Mouse (Mus musculus) intestine, embryonic 15.5 days (tissue): Measurements from ENCODE around the gene Ahnak2. TPM values are rescaled to one million over a fixed set of nuclear protein-coding genes. Genes with fewer than 3 reads are reported as not detected.
A peak's percentile ranks its signal among the peaks of the same experiment; 100 is the strongest.

ENCODE experiments used
- ATAC-seq: fragments of 200-750 bp; cut with Nextera tagmentation; 2 replicates; pipeline ENCODE4 v1.8.0; 2017; ENCODE audit warnings: moderate TSS enrichment, moderate library complexity
- H3K27ac ChIP-seq: fragments of 300-500 bp; sonication (generic); 2 replicates; pipeline ENCODE4 v1.5.1; 2015; ENCODE audit warnings: mild to moderate bottlenecking, inconsistent platforms
- H3K27me3 ChIP-seq: fragments of 300-500 bp; sonication (generic); replicated peaks from 2 replicates; pipeline ENCODE4 v1.6.1; 2015; ENCODE audit warnings: inconsistent platforms
- H3K36me3 ChIP-seq: fragments of 300-500 bp; sonication (generic); 2 replicates; pipeline ENCODE4 v1.6.1; 2015; ENCODE audit warnings: inconsistent platforms
- H3K4me1 ChIP-seq: fragments of 300-500 bp; sonication (generic); replicated peaks from 2 replicates; pipeline ENCODE4 v1.6.1; 2015; ENCODE audit warnings: inconsistent platforms
- H3K4me2 ChIP-seq: fragments of 300-500 bp; sonication (generic); replicated peaks from 2 replicates; pipeline ENCODE4 v1.6.1; 2015; ENCODE audit warnings: mild to moderate bottlenecking, inconsistent platforms
- H3K4me3 ChIP-seq: fragments of 300-500 bp; sonication (generic); replicated peaks from 2 replicates; pipeline ENCODE4 v1.5.1; 2015; ENCODE audit warnings: inconsistent platforms
- H3K9ac ChIP-seq: fragments of 300-500 bp; sonication (generic); 2 replicates; pipeline ENCODE4 v1.6.1; 2015; ENCODE audit warnings: inconsistent platforms
- H3K9me3 ChIP-seq: fragments of 300-500 bp; sonication (generic); 2 replicates; pipeline ENCODE4 v1.6.1; 2016; ENCODE audit warnings: inconsistent platforms
- WGBS: fragments of 180-500 bp; shearing (Covaris S2); methylation state at CpG from one replicate; pipeline ENCODE4 v1.1.7; 2015; 5-methylcytosine and 5-hydroxymethylcytosine counted together
- polyA plus RNA-seq: library from polyadenylated mRNA; unstranded; fragments of >200 nt; fragmentation: Nextera tagmentation; extraction: Ambion mirVana; gene quantifications from 2 replicates; pipeline ENCODE4 v1.2.1, GENCODE M21; 2015

Gene Ahnak2
- polyA plus RNA-seq, 1 experiment from 2014 or later: 3.0 TPM

GRCm38 (mm10) chr12:112832411-112832810, 30.0 kb upstream of the Ahnak2 start:
- Histone ChIP-seq H3K27ac (no peak overlapping the region), H3K9me3 (no peaks in the 10 kb centered on the region), H3K27me3 (no peaks in the 10 kb centered on the region), H3K4me2 (no peak overlapping the region), H3K4me1 (peaks cover 12% of the 10 kb centered on the region), H3K4me3 (no peak overlapping the region), H3K36me3 (peaks cover 5% of the 10 kb centered on the region), H3K9ac (no peak overlapping the region)
- WGBS: 94% methylated on average over 5 of the region's 5 CpGs
- ATAC-seq: no peak

- Histone ChIP-seq H3K27me3 (no peaks in the 10 kb centered on the region), H3K9me3 (no peaks in the 10 kb centered on the region), H3K4me3 (peak overlapping the region; percentile 84), H3K4me1 (peaks cover 24% of the 10 kb centered on the region), H3K4me2 (peak overlapping the region; percentile 70), H3K27ac (no peak overlapping the region), H3K36me3 (peaks cover 8% of the 10 kb centered on the region), H3K9ac (peak overlapping the region; percentile 65)
- WGBS: 83% methylated on average over 3 of the region's 3 CpGs
- no peak for ATAC-seq
Observed at GRCm38 (mm10) chr12:112830570-112830969, 28.1 kb upstream of the Ahnak2 start.

DNA sequence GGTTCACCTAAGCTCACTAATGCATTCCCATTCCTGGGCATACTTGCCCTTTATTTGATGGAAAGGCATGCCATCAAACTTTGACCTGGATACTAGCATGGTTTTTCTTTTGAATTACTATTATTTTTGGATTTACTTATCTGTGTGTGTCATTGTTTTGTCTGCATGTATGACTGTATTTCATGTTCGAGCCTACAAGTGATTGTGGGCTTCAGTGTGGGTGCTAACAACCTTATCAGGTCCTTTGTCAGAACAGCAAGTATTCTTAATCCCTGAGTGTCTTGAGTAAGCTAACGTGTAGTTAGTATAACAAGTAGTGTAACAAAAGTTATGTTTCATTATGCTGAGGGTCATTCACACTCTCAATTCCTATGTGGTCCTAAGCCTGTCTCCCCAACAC, 27.7 kb upstream of the Ahnak2 start:
- H3K4me1 ChIP-seq: peaks cover 25% of the 10 kb centered on the region
- ATAC-seq: 0 out of 2 replicates have a peak, but pooled peaks have one; percentile 3

GRCm38 (mm10) chr12:112829244-112829864, 26.9 kb upstream of the Ahnak2 start, which contains the start of gene Cdca4:
Cdca4 (minus strand) TSS chr12:112829423.
- H3K27ac ChIP-seq: peak within 1 kb of the TSS; percentile 93
- H3K27me3 ChIP-seq: no peaks in the 10 kb centered on the region
- H3K9me3 ChIP-seq: no peaks in the 10 kb centered on the region
- peak; percentile 98 for ATAC-seq
- peak within 1 kb of the TSS; percentile 84 for H3K4me3 ChIP-seq
- H3K36me3 ChIP-seq: peaks cover 8% of the 10 kb centered on the region
- under 1% methylated on average over 65 of the region's 72 CpGs for WGBS
- peak within 1 kb of the TSS; percentile 95 for H3K9ac ChIP-seq
- H3K4me2 ChIP-seq: peak within 1 kb of the TSS; percentile 72
- peaks cover 33% of the 10 kb centered on the region for H3K4me1 ChIP-seq

More for the DNA sequence above, 27.7 kb upstream of the Ahnak2 start:
- Histone ChIP-seq H3K27ac (peak overlapping the region; percentile 93; the same call in 1 of the 2 replicates), H3K9ac (peak overlapping the region; percentile 65), H3K36me3 (peaks cover 8% of the 10 kb centered on the region), H3K4me2 (peak overlapping the region; percentile 70), H3K27me3 (no peaks in the 10 kb centered on the region), H3K4me3 (peak overlapping the region; percentile 84), H3K9me3 (no peaks in the 10 kb centered on the region)
- 29% methylated on average over 2 of the region's 2 CpGs for WGBS

DNA sequence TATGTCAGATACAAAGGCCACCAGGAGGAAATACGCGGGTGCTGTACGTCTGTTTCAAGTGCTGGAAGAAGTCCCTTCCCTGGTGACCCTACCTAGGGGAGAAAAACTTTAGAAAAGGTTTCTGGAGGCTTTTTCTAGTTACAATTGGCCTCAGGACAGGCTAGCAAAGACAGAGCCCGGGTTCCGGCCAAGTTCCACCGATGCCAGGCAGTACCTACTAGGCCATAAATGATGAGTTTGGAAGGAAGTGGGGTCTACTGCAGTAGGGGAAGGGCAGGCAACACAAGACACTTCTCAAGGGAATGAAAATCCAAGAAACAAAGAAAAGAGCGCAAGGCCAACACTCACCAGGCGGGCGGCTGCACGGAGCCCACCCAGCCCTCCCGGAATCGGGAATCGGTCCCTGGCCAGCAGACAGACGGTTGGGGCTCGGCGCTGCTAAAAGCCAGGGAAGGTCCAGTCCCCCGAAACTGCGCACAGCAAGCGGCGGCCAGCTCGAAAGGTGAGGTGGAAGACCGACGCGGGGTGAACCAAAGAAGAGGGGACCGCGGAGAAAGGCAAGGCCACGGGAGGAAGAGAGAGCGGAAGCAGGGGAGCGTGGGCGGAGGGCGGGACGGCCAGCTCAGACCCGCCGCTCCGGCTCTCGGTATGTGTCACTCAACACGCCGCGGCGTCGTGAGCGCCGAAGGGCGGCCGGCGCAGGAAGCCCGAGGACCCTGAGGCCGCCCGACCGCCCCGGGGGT, 26.2 kb upstream of the Ahnak2 start:
- Histone ChIP-seq H3K27me3 (no peaks in the 10 kb centered on the region), H3K4me3 (peak overlapping the region; percentile 84), H3K4me1 (peaks cover 39% of the 10 kb centered on the region), H3K27ac (peak overlapping the region; percentile 93), H3K4me2 (peak overlapping the region; percentile 72), H3K9ac (peak overlapping the region; percentile 95), H3K9me3 (no peaks in the 10 kb centered on the region), H3K36me3 (peaks cover 8% of the 10 kb centered on the region)
- under 1% methylated on average over 51 of the region's 51 CpGs for WGBS
- peak; percentile 88 for ATAC-seq

DNA sequence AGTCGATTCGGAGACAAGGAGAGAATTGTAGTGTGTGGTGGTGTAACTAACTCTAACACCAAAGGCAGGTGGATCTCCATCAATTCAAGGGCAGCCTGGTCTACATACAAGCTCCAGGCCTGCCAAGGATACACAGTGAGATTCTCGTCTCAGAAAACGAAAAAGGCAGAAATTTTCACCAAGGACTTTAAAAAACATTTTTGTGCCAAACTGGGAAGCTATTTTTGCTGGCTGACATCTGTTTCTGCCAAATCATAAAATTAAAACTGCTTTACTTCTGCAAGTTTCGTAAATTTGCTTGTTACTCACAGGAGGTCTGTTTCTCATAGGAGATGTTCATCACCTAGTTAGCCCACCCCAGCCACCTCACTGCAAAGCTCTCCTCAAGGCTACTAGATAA, 23.4 kb upstream of the Ahnak2 start:
- no peak for ATAC-seq
- Histone ChIP-seq H3K9me3 (no peaks in the 10 kb centered on the region), H3K27ac (no peak overlapping the region), H3K4me1 (peaks cover 55% of the 10 kb centered on the region), H3K36me3 (peaks cover 18% of the 10 kb centered on the region), H3K27me3 (no peaks in the 10 kb centered on the region), H3K4me3 (no peak overlapping the region), H3K4me2 (no peak overlapping the region), H3K9ac (no peak overlapping the region)
- 88% methylated on average over 5 of the region's 5 CpGs for WGBS

GRCm38 (mm10) chr12:112823221-112823620, 20.8 kb upstream of the Ahnak2 start:
- no peak overlapping the region for H3K4me2 ChIP-seq
- H3K9me3 ChIP-seq: no peaks in the 10 kb centered on the region
- H3K4me3 ChIP-seq: no peak overlapping the region
- peaks cover 39% of the 10 kb centered on the region for H3K36me3 ChIP-seq
- H3K27me3 ChIP-seq: no peaks in the 10 kb centered on the region
- no peak overlapping the region for H3K9ac ChIP-seq
- ATAC-seq: no peak
- WGBS: 63% methylated on average over 4 of the region's 4 CpGs
- H3K27ac ChIP-seq: peak overlapping the region; percentile 15; the same call in 1 of the 2 replicates
- H3K4me1 ChIP-seq: peaks cover 57% of the 10 kb centered on the region

- peaks cover 42% of the 10 kb centered on the region for H3K36me3 ChIP-seq
- no peaks in the 10 kb centered on the region for H3K27me3 ChIP-seq
- H3K9me3 ChIP-seq: no peaks in the 10 kb centered on the region
- H3K9ac ChIP-seq: no peak overlapping the region
- no peak overlapping the region for H3K27ac ChIP-seq
- peak; percentile 42; the same call in 1 of the 2 replicates for ATAC-seq
- H3K4me1 ChIP-seq: peaks cover 53% of the 10 kb centered on the region
- no peak overlapping the region for H3K4me3 ChIP-seq
- WGBS: 65% methylated on average over 2 of the region's 2 CpGs
- H3K4me2 ChIP-seq: no peak overlapping the region
Observed at GRCm38 (mm10) chr12:112822676-112823075, 20.2 kb upstream of the Ahnak2 start.

DNA sequence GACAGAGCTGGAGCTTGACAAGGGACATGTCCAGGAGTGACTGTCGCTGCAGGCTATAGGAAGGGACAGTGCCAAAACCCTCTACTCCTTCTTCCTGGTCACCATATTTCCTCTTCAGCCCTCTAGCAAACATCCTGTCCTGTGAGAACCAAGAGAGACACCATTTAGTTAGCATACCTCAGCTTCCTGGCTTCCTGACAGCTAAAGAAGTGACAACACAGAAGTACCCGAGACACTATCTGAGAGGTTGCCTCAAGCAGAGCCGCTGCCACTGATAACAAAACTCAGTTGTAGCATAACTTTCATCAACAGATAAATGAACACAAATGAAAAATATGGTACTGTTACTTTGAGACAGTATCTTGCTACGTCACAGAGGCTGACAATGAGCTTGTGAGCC, 19.5 kb upstream of the Ahnak2 start:
- 77% methylated on average over 4 of the region's 4 CpGs for WGBS
- Histone ChIP-seq H3K36me3 (peaks cover 36% of the 10 kb centered on the region), H3K27me3 (no peaks in the 10 kb centered on the region), H3K4me3 (no peak overlapping the region), H3K9ac (no peak overlapping the region), H3K4me2 (no peak overlapping the region), H3K4me1 (peaks cover 46% of the 10 kb centered on the region), H3K9me3 (no peaks in the 10 kb centered on the region), H3K27ac (no peak overlapping the region)
- no peak for ATAC-seq

DNA sequence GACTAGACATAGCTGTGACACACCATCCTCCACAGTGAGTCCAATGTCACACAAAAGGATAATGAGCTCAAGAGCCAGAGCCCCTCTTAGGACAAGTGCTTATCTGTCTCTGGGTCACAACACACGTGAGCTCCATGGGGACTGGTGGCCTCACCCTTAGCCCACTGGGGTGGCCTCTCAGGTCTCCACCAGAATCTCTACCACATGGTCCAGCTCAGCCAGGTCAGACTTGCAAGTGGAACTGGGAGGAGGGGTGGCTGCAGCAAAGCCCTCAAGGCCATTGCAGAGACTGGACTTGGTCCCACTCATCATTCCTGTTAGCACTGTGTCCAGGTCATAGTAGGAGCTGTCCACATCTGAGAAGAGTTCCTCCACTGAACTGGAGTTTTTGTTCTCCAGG, 18.8 kb upstream of the Ahnak2 start:
- ATAC-seq: no peak
- Histone ChIP-seq H3K9ac (no peak overlapping the region), H3K9me3 (no peaks in the 10 kb centered on the region), H3K36me3 (peaks cover 36% of the 10 kb centered on the region), H3K27ac (no peak overlapping the region), H3K27me3 (no peaks in the 10 kb centered on the region), H3K4me1 (peaks cover 38% of the 10 kb centered on the region), H3K4me2 (no peak overlapping the region), H3K4me3 (no peak overlapping the region)
- WGBS: 56% methylated on average over 1 of the region's 1 CpGs

DNA sequence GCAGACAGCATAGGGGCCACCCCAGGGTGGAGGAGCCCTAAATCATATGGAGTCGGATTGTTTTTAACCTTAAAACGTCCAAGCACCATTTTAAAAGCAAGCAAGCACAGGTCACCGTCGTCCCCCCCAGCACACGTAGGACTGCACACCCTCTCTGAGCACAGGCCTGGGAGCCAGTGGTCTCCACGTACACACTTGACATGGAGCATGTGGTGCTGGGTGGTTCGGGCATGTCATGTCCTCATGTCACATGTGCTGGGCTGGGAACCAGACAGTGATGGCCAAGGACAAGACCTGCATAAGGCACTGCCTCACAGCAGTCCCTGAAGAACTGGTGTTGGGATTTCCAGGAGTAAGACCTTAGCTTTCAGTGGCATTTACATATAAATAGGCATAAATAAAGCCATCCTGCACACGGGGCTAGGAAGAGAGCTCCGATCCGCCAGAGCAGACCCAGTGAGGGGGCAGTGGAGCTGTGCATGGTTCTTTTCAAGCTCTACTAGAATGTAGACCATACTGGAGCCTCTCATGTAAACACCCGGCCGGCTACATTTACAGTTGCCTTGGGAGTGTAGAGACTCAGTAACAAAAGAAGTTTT, 18.0 kb upstream of the Ahnak2 start:
- Histone ChIP-seq H3K27ac (no peak overlapping the region), H3K4me3 (no peak overlapping the region), H3K9me3 (no peaks in the 10 kb centered on the region), H3K4me2 (no peak overlapping the region), H3K4me1 (peaks cover 38% of the 10 kb centered on the region; the same call in 1 of the 2 replicates), H3K36me3 (peaks cover 39% of the 10 kb centered on the region), H3K27me3 (no peaks in the 10 kb centered on the region), H3K9ac (no peak overlapping the region)
- no peak for ATAC-seq
- 68% methylated on average over 12 of the region's 12 CpGs for WGBS

GRCm38 (mm10) chr12:112819057-112819662, 16.7 kb upstream of the Ahnak2 start:
- Histone ChIP-seq H3K4me1 (peaks cover 28% of the 10 kb centered on the region; the same call in 1 of the 2 replicates), H3K9ac (no peak overlapping the region), H3K27me3 (no peaks in the 10 kb centered on the region), H3K4me2 (no peak overlapping the region), H3K9me3 (no peaks in the 10 kb centered on the region), H3K4me3 (no peak overlapping the region), H3K36me3 (peaks cover 39% of the 10 kb centered on the region), H3K27ac (no peak overlapping the region)
- ATAC-seq: no peak
- 82% methylated on average over 8 of the region's 8 CpGs for WGBS
